11 mouse cellular contexts compared by ENCODE assay signal in the genomic region with DNA sequence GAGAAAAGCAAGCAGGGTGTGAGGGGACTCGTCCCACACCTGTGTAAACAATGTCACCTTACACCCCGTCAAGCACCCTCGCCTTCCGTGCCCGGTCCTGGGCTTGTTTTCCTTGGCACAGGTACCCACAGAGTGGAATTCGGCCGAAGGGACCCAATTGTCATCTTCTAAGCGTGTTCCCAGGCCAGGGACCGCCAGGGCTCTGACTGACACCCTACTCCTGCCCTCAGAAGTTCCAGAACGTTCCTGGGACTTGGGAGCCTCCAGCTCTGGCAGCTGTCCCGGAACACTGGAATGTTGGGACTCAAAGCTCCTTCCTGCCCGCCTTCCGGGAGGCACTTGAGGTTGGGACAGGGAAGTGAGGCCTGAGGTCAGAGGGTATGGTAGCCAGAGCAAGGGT.
A peak's percentile ranks its signal among the peaks of the same experiment; 100 is the strongest.
DNase-seq lines count a peak whose midpoint lies in the region; ATAC-seq lines count a peak whose summit lies in the region.
"Had no signal": no experiment of that assay in that cellular context is flagged by ENCODE, and none has a peak within 500 bp of the region (broad histone marks: within the 10 kb centered on the region; RNA-seq: fewer than 3 reads in every experiment).

No protein-coding gene starts in this region.

- peaks cover 47% of the 10 kb centered on the region for H3K4me1 ChIP-seq in hindbrain, embryonic 10.5 days (replicated peaks)
- peaks cover 35% of the 10 kb centered on the region for H3K4me1 ChIP-seq in hindbrain, embryonic 12.5 days
- H3K4me1 ChIP-seq in brown adipose tissue, adult 24 weeks (ENCODE audit: control insufficient read depth, insufficient read depth, insufficient read length, low read length) = peaks cover 22% of the 10 kb centered on the region
- peaks cover 77% of the 10 kb centered on the region for H3K4me1 ChIP-seq in lung, embryonic 15.5 days

- H3K27ac ChIP-seq in hindbrain, embryonic 10.5 days = peak overlapping the region; percentile 9; the same call in 1 of the 2 replicates
- no peak overlapping the region for H3K27ac ChIP-seq in hindbrain, embryonic 12.5 days
- peak overlapping the region; percentile 80 for H3K27ac ChIP-seq in brown adipose tissue, adult 24 weeks (replicated peaks; ENCODE audit: low read depth, low read length)
- H3K27ac ChIP-seq in lung, embryonic 15.5 days = peak overlapping the region; percentile 95
- H3K27ac ChIP-seq: neural tube, embryonic 15.5 days had no signal

- H3K9me3 ChIP-seq in hindbrain, embryonic 10.5 days = no peaks in the 10 kb centered on the region
- no peaks in the 10 kb centered on the region for H3K9me3 ChIP-seq in hindbrain, embryonic 12.5 days (replicated peaks)
- H3K9me3 ChIP-seq in lung, embryonic 15.5 days = no peaks in the 10 kb centered on the region
- H3K9me3 ChIP-seq: megakaryocyte, embryonic 14.5 days; neural tube, embryonic 15.5 days had no signal

- H3K9ac ChIP-seq in hindbrain, embryonic 12.5 days = no peak overlapping the region
- H3K9ac ChIP-seq in lung, embryonic 15.5 days = no peak overlapping the region
- H3K9ac ChIP-seq: neural tube, embryonic 15.5 days had no signal

- no peak overlapping the region for H3K4me2 ChIP-seq in hindbrain, embryonic 12.5 days (replicated peaks)
- peak overlapping the region; percentile 41; the same call in 1 of the 2 replicates for H3K4me2 ChIP-seq in lung, embryonic 15.5 days
- H3K4me2 ChIP-seq: neural tube, embryonic 15.5 days had no signal

- DNase-seq in hindbrain, embryonic 10.5 days (ENCODE audit: low spot score) = no peak
- DNase-seq in heart, postnatal 10 days = peak; percentile 78 to 84
- no peak for DNase-seq in cerebellum, postnatal 4 days (ENCODE audit: low spot score in 2 of 2)
- no peak for DNase-seq in B cell, adult 2 months
- DNase-seq in thymus, postnatal 36 days = no peak

- no peak overlapping the region for H3K4me3 ChIP-seq in hindbrain, embryonic 10.5 days
- H3K4me3 ChIP-seq in hindbrain, embryonic 12.5 days = no peak overlapping the region
- no peak overlapping the region for H3K4me3 ChIP-seq in brown adipose tissue, adult 24 weeks (ENCODE audit: insufficient read depth, low read depth, low read length)
- no peak overlapping the region for H3K4me3 ChIP-seq in lung, embryonic 15.5 days
- H3K4me3 ChIP-seq: megakaryocyte, embryonic 14.5 days; neural tube, embryonic 15.5 days had no signal

- H3K36me3 ChIP-seq in hindbrain, embryonic 10.5 days = no peaks in the 10 kb centered on the region
- H3K36me3 ChIP-seq in hindbrain, embryonic 12.5 days = no peaks in the 10 kb centered on the region
- no peaks in the 10 kb centered on the region for H3K36me3 ChIP-seq in lung, embryonic 15.5 days
- H3K36me3 ChIP-seq: neural tube, embryonic 15.5 days had no signal

- no peak for ATAC-seq in hindbrain, embryonic 12.5 days (ENCODE audit: low FRiP score)
- peak; percentile 58 for ATAC-seq in lung, embryonic 15.5 days (ENCODE audit: borderline replicate concordance, extremely low read depth, low FRiP score, low TSS enrichment)
- ATAC-seq: CD4-positive, CD25-positive, alpha-beta regulatory T cell, adult 4 months had no signal

- WGBS in hindbrain, embryonic 10.5 days = 71% methylated on average over 13 of the region's 13 CpGs
- WGBS in hindbrain, embryonic 12.5 days = 78% methylated on average over 13 of the region's 13 CpGs
- WGBS in lung, embryonic 15.5 days = 19% methylated on average over 13 of the region's 13 CpGs

- intact Hi-C loops in heart, postnatal 10 days (cut with DNase I) = no loop called here

- H3K27me3 ChIP-seq in hindbrain, embryonic 10.5 days (ENCODE audit: insufficient read depth, poor library complexity, severe bottlenecking) = peaks cover 10% of the 10 kb centered on the region; the same call in 1 of the 2 replicates
- H3K27me3 ChIP-seq in hindbrain, embryonic 12.5 days = no peaks in the 10 kb centered on the region
- H3K27me3 ChIP-seq in lung, embryonic 15.5 days = no peaks in the 10 kb centered on the region
- H3K27me3 ChIP-seq: neural tube, embryonic 15.5 days had no signal

Comparison
In these comparisons a context has a peak if more than half of its experiments do, and no peak if none do; other contexts are left out.
1. DNase-seq: peak in heart, postnatal 10 days (2 of 2); none in hindbrain, embryonic 10.5 days (single experiment), cerebellum, postnatal 4 days (0 of 2), B cell, adult 2 months (0 of 2) and thymus, postnatal 36 days (0 of 2).